Mouse (Mus musculus) layer of hippocampus, adult 2 months (tissue): Measurements from ENCODE around the gene Olfr1442. TPM values are rescaled to one million over a fixed set of nuclear protein-coding genes. Genes with fewer than 3 reads are reported as not detected.
"Not testable (repeated sequence)": the region's sequence is repeated elsewhere in the genome, so short reads cannot be mapped to it uniquely, and the experiment has no call there.

Experiments
- DNase-seq, 2 experiments: peaks; one replicate each; pipeline ENCODE4 v3.0.0; 2022; ENCODE audit warnings: low spot score in 2 of 2
- H3K27ac ChIP-seq: fragments of 200-600 bp; 2 replicates; pipeline ENCODE4 v1.8.1; 2022
- H3K4me3 ChIP-seq: fragments of 200-600 bp; 2 replicates; pipeline ENCODE4 v1.8.1; 2022; ENCODE audit warnings: mild to moderate bottlenecking
- CTCF ChIP-seq: fragments of 200-600 bp; conservative IDR thresholded peaks from 2 replicates; pipeline ENCODE4 v1.8.1; 2022; ENCODE audit warnings: antibody characterized with exemption, mild to moderate bottlenecking, moderate library complexity
- long read RNA-seq, 2 experiments: library from polyadenylated mRNA; stranded (forward); transcript quantifications; one replicate each; pipeline ENCODE4 v2.0.0; 2021; ENCODE audit warnings: borderline mapping rate in 2 of 2
- total RNA-seq, 2 experiments: library from RNA; stranded (reverse); gene quantifications; 2 replicates each; pipeline ENCODE4 v1.2.3; 2021

Olfr1442 gene
- not detected for total RNA-seq
- long read RNA-seq, experiment 1: 0 reads
- long read RNA-seq, experiment 2: 0 reads

DNA sequence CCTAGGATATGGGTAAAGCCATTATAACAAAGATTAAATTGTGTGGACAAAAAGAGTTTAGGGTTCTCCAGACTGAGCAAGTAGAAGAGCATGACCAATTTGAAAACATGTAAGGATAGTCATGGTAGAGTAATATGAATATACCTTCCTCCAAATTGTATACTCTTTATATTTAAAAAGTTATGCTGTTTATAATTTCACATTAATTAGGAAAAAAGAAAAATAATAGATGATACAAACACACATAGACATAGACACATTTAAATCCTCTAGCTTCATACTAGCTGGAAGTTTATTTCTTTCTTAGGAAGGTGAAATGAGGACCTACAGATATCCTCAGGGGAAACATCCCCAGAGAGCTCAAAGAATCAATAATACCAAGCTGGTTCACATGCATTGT lies at the start of gene Olfr1442:
Gene Olfr1442 (plus strand): TSS at position 301 of the 400 bp plus-strand sequence.
- no peak for DNase-seq
- Histone ChIP-seq H3K27ac (no peak within 1 kb of the TSS), H3K4me3 (no peak within 1 kb of the TSS)
- TF ChIP-seq CTCF: no peak

- Histone ChIP-seq H3K27ac (no peak within 1 kb of the TSS), H3K4me3 (no peak within 1 kb of the TSS)
- no peak for TF ChIP-seq CTCF
- DNase-seq: no peak
Observed at GRCm38 (mm10) chr19:12633176-12633575, 37.1 kb upstream of the Olfr1442 start, which contains the start of gene Glyat. Gene Glyat (plus strand): TSS chr19:12633308.

DNA sequence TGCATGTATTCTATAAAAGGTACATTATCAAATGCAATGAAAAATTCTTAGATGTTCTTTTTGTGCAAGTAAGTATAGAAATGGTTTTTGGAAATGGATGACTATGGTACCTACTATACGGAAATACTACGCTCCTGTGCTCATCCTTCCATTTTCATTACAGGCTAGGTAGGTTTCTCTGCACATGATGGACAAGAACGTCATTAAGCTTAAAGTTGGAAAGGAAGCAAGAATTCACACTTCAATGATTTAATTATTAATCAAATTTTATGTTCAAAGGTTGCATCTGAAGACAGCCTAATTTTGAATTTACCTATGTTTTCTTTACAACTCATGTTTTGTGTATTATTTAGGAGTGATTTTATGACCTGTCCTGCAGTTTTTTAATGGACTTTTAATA lies 36.0 kb upstream of the Olfr1442 start:
- H3K4me3 ChIP-seq: no peak overlapping the region
- DNase-seq: no peak
- H3K27ac ChIP-seq: no peak overlapping the region
- TF ChIP-seq CTCF: no peak

DNA sequence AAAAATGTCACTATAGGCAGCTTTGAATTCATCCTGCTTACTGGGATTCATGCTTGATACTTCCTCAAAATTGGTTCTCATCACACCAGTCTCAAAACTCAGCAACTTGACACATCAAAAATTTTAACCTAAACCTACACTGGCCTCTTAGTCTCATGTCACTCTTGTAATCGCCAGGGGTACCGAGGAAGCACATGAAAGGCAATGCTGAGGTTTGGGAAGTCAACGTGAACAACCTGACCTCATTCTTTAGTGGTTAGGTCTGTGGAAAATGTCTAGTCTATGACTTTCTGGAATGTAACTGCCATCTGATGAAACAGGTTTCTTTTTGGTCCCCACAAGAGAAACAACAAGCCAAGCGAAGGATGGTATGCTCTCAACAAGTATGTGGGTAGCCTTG lies 35.3 kb upstream of the Olfr1442 start:
- Histone ChIP-seq H3K4me3 (no peak overlapping the region), H3K27ac (no peak overlapping the region)
- no peak for DNase-seq
- no peak for TF ChIP-seq CTCF

DNA sequence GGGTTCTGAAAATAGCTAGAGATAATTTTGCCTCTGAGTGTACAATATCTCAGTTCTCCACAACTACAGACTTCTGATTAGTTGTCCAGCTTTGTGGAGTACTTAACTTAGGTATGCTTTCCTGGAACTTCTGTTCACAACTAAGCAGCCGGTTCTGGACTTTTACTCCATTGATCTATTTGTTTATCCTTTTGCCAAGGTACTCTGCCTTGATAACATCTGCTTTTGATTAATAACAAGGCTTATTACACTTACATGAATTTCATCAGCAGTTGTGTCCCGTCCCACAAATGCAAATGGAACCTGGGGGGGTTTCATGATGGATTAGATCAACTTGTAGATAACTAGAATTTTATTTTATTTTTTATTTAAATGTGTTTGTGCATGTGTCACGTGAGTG lies 33.4 kb upstream of the Olfr1442 start:
- H3K27ac ChIP-seq: no peak overlapping the region
- no peak for TF ChIP-seq CTCF
- DNase-seq: no peak
- H3K4me3 ChIP-seq: no peak overlapping the region

GRCm38 (mm10) chr19:12638049-12638448 lies 32.2 kb upstream of the Olfr1442 start:
- TF ChIP-seq CTCF: no peak
- Histone ChIP-seq H3K4me3 (no peak overlapping the region), H3K27ac (no peak overlapping the region)
- DNase-seq: no peak

DNA sequence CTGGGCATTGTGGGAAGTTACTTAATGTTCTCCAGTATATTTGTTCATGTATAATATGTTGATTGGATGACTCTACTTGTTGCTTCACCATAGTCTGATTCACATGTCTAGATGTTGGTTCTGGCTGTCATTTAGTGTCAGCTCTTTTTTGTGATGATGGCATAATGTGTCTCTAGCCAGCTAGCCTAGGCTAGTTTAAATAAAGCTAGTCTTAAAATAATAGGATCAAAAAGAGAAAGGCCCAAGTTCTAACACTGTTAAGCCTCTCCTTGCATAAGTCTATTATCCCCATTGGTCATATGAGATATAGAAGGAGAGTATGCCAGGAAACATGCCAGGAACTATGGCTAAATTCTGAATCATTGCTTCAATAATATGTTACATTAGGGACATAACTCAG lies 20.7 kb upstream of the Olfr1442 start:
- TF ChIP-seq CTCF: no peak
- no peak overlapping the region for H3K4me3 ChIP-seq
- no peak for DNase-seq
- no peak overlapping the region for H3K27ac ChIP-seq

GRCm38 (mm10) chr19:12666156-12666555 lies 4.1 kb upstream of the Olfr1442 start:
- TF ChIP-seq CTCF: no peak
- DNase-seq: no peak
- no peak overlapping the region for H3K4me3 ChIP-seq
- no peak overlapping the region for H3K27ac ChIP-seq

DNA sequence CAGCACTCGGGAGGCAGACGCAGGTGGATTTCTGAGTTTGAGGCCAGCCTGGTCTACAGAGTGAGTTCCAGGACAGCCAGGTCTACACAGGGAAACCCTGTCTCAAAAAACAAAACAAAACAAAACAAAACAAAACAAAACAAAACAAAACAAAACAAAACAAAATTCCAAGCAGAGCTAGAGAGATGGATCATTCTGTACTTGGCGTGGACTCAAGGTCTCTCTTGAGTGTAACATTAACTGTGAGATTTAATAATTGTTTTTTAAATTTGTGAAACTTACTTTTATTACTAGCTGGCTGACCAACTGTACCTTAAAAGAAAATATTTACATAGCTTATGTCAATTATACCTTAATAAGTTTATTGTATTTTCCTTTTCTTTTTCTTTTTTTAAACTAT lies 1.6 kb upstream of the Olfr1442 start:
- not testable (repeated sequence) for DNase-seq, H3K4me3 ChIP-seq, H3K27ac ChIP-seq

- Histone ChIP-seq H3K4me3 (no peak overlapping the region), H3K27ac (no peak overlapping the region)
- TF ChIP-seq CTCF: no peak
- DNase-seq: no peak
Observed at GRCm38 (mm10) chr19:12671051-12671450, 812 bp downstream of the Olfr1442 start.

GRCm38 (mm10) chr19:12677812-12678211 lies 7.6 kb downstream of the Olfr1442 start, which contains the start of gene Olfr1443:
Gene Olfr1443 (plus strand): TSS chr19:12678112.
- DNase-seq: no peak
- Histone ChIP-seq H3K4me3 (no peak within 1 kb of the TSS), H3K27ac (no peak within 1 kb of the TSS)
- no peak for TF ChIP-seq CTCF

DNA sequence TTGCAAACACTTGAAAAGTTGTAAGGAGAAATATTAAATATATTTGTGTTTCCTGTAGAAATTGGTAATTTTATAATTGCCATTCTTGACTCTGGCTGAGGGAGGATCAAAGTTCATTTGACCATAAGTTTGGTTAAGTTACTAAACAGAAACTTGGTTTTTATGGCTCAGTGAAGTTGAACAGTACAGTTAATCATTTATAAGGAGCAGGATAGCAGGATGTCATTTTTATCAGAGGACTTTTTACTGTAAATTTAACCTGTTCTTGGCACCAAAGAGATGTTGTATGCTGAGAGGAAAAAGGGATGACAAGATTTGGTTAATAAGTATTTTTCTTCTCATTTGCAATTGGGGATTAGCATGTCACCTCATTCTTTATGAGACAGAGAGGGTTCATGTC lies 14.4 kb downstream of the Olfr1442 start:
- Histone ChIP-seq H3K4me3 (no peak overlapping the region), H3K27ac (no peak overlapping the region)
- TF ChIP-seq CTCF: no peak
- no peak for DNase-seq

DNA sequence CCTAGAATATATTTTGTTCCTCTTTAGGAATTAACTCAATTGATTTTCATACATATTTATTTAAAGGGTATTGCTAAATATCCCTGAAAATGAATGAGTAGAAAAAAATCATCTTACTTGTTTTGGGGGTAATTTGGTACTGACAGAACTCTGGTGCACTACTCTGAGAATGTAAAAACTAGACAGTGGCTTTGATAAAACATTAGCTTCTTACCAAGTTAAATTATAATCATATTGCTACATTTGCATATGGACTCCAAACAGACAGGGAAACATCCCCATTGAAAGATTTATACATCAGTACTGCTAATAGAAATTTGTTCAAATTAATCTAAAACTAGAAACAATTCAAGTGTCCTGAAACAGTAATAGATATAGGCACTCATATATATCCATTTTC lies 15.0 kb downstream of the Olfr1442 start:
- TF ChIP-seq CTCF: no peak
- DNase-seq: no peak
- Histone ChIP-seq H3K4me3 (no peak overlapping the region), H3K27ac (no peak overlapping the region)

GRCm38 (mm10) chr19:12695590-12695989 lies 25.4 kb downstream of the Olfr1442 start, which contains the start of gene Keg1:
Gene Keg1 (plus strand): TSS chr19:12695786.
- TF ChIP-seq CTCF: no peak
- no peak within 1 kb of the TSS for H3K4me3 ChIP-seq
- DNase-seq: no peak
- H3K27ac ChIP-seq: no peak within 1 kb of the TSS

- TF ChIP-seq CTCF: no peak
- DNase-seq: no peak
- no peak overlapping the region for H3K4me3 ChIP-seq
- H3K27ac ChIP-seq: no peak overlapping the region
Observed at GRCm38 (mm10) chr19:12696221-12696620, 26.0 kb downstream of the Olfr1442 start.
